Comparison of ENCODE assay signal across 1 mouse cellular context in the genomic region with DNA sequence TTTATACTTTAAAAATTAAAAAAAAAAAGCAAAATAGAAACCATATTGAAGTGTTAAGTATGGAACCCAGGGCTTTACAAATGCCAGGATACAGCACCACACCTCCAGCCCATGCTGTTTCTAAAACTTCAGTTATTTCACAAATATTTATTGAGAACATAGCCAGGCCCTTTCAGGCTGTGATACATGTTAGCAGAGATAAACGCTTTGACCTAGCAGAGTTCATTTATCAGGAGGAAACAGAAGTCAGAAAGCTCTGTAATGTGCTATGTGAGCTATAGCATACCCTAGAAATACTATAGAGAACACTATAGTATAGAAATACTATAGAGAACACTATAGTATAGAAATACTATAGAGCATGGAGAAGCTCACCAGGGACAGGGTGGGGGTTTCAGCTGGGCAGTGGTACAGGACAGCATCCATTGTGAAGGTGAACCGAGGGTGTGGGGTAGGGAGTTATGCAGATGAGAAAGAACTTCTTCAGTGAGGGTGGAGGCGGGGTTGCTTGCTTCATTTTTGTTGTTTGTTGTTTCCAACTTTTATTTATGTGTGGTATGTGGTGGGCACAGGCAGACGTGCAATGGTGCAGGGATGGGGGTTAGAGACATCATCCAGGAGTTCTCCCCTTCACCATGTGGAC.
TF ChIP-seq lines count a peak whose summit lies in the region.

No protein-coding gene starts in this region.

TF ChIP-seq in MEL, 35 proteins besides CTCF, POLR2A, EP300 and RAD21 (continued from another document):
- TF ChIP-seq SMC3 (IDR thresholded peaks at IDR 0.05; ENCODE audit: low read depth, low read length) (no peak), TBP (IDR thresholded peaks at IDR 0.05; ENCODE audit: low read depth, low read length) (0 out of 2 replicates have a peak, but pooled peaks have one; percentile 45), MXI1 (IDR thresholded peaks at IDR 0.05; ENCODE audit: low read depth, low read length) (peak; percentile 90; the same call in 1 of the 2 replicates), MAFK (IDR thresholded peaks at IDR 0.05; ENCODE audit: borderline replicate concordance, low read depth, low read length) (no peak), ETS1 (IDR thresholded peaks at IDR 0.05; ENCODE audit: low read depth, low read length) (peak; percentile 90), GABPA (IDR thresholded peaks at IDR 0.05; ENCODE audit: low read depth, low read length) (no peak), POLR2AphosphoS5 (IDR thresholded peaks at IDR 0.05; ENCODE audit: borderline replicate concordance, low read depth, low read length) (no peak), TCF12 (IDR thresholded peaks at IDR 0.05; ENCODE audit: low read depth, low read length) (peak; percentile 99), CHD1 (IDR thresholded peaks at IDR 0.05; ENCODE audit: low read depth, low read length) (no peak), BHLHE40 (IDR thresholded peaks at IDR 0.05; ENCODE audit: borderline replicate concordance, low read depth, low read length) (no peak), GATA1 (IDR thresholded peaks at IDR 0.05; ENCODE audit: low read depth, low read length) (peak; percentile 99), MAZ (IDR thresholded peaks at IDR 0.05; ENCODE audit: low read depth, low read length) (no peak), USF2 (IDR thresholded peaks at IDR 0.05; ENCODE audit: borderline replicate concordance in 1 of 2, insufficient read depth in 1 of 2, low read depth in 1 of 2, low read length in 2 of 2) (no peak), JUND (IDR thresholded peaks at IDR 0.05; ENCODE audit: low read depth, low read length) (no peak; the same call in 1 of the 2 replicates), ELF1 (IDR thresholded peaks at IDR 0.05; ENCODE audit: low read depth, low read length) (no peak), RCOR1 (IDR thresholded peaks at IDR 0.05; ENCODE audit: low read depth, low read length) (peak; percentile 92), MYC (IDR thresholded peaks at IDR 0.05; ENCODE audit: low read depth, low read length) (peak; percentile 89), POLR2AphosphoS2 (IDR thresholded peaks at IDR 0.05; ENCODE audit: low read length) (no peak), SIN3A (IDR thresholded peaks at IDR 0.05; ENCODE audit: low read length) (peak; percentile 93), TAL1 (IDR thresholded peaks at IDR 0.05; ENCODE audit: low read length) (peak; percentile 96), NRF1 (IDR thresholded peaks at IDR 0.05; ENCODE audit: insufficient read depth, low read depth, low read length, poor library complexity, severe bottlenecking) (no peak), HCFC1 (IDR thresholded peaks at IDR 0.05; ENCODE audit: low read depth, low read length) (no peak)
